Mouse (Mus musculus) midbrain, embryonic 11.5 days (tissue): Measurements from ENCODE around the gene Zfp59. TPM values are rescaled to one million over a fixed set of nuclear protein-coding genes. Genes with fewer than 3 reads are reported as not detected.
A peak's percentile ranks its signal among the peaks of the same experiment; 100 is the strongest.
"Not testable (repeated sequence)": the region's sequence is repeated elsewhere in the genome, so short reads cannot be mapped to it uniquely, and the experiment has no call there.

Source experiments
- ATAC-seq: fragments of 200-750 bp; cut with Nextera tagmentation; 2 replicates; pipeline ENCODE4 v1.8.0; 2017; ENCODE audit warnings: moderate TSS enrichment, moderate library complexity; ENCODE audit not compliant: low FRiP score
- DNase-seq: peaks from one replicate; pipeline ENCODE4 v3.0.0; 2015; ENCODE audit warnings: low spot score; ENCODE audit errors: missing footprints
- H3K27ac ChIP-seq: fragments of 300-500 bp; sonication (generic); 2 replicates; pipeline ENCODE4 v1.5.1; 2014; ENCODE audit warnings: low read depth, low read length
- H3K27me3 ChIP-seq: fragments of 300-500 bp; sonication (generic); 2 replicates; pipeline ENCODE4 v1.6.1; 2014; ENCODE audit warnings: mild to moderate bottlenecking, low read length, moderate library complexity, mixed read lengths; ENCODE audit not compliant: control insufficient read depth, insufficient read depth
- H3K36me3 ChIP-seq: fragments of 300-500 bp; sonication (generic); 2 replicates; pipeline ENCODE4 v1.6.1; 2014; ENCODE audit warnings: mild to moderate bottlenecking, low read length, moderate library complexity, mixed read lengths; ENCODE audit not compliant: control insufficient read depth, insufficient read depth
- H3K4me1 ChIP-seq: fragments of 300-500 bp; sonication (generic); 2 replicates; pipeline ENCODE4 v1.6.1; 2014; ENCODE audit warnings: low read length; ENCODE audit not compliant: control insufficient read depth, insufficient read depth
- H3K4me2 ChIP-seq: fragments of 300-500 bp; sonication (generic); 2 replicates; pipeline ENCODE4 v1.6.1; 2014; ENCODE audit warnings: mild to moderate bottlenecking, moderate library complexity
- H3K4me3 ChIP-seq: fragments of 300-500 bp; sonication (generic); 2 replicates; pipeline ENCODE4 v1.5.1; 2014; ENCODE audit warnings: low read depth, low read length
- H3K9ac ChIP-seq: fragments of 300-500 bp; sonication (generic); 2 replicates; pipeline ENCODE4 v1.6.1; 2014; ENCODE audit warnings: low read length
- H3K9me3 ChIP-seq: fragments of 300-500 bp; sonication (generic); 2 replicates; pipeline ENCODE4 v1.6.1; 2016; ENCODE audit warnings: low read length; ENCODE audit not compliant: control insufficient read depth
- WGBS: fragments of 180-500 bp; shearing (Covaris S2); extraction: QIAGEN DNeasy Blood & Tissue Kit; methylation state at CpG from one replicate; pipeline ENCODE4 v1.1.7; 2014; 5-methylcytosine and 5-hydroxymethylcytosine counted together
- polyA plus RNA-seq: library from polyadenylated mRNA; unstranded; fragments of >200 nt; fragmentation: Nextera tagmentation; extraction: Ambion mirVana; gene quantifications from 2 replicates; pipeline ENCODE4 v1.2.1, GENCODE M21; 2014

The Zfp59 gene
- polyA plus RNA-seq, 1 experiment from 2014 or later = 13.1 TPM

GRCm38 (mm10) chr7:27806896-27807295, 31.5 kb upstream of the Zfp59 start, which contains the start of gene Zfp626:
Zfp626 (plus strand) TSS chr7:27807196.
- ATAC-seq, H3K4me2 ChIP-seq, H3K4me1 ChIP-seq, H3K9ac ChIP-seq, H3K27ac ChIP-seq, H3K9me3 ChIP-seq, H3K27me3 ChIP-seq, H3K36me3 ChIP-seq, DNase-seq, H3K4me3 ChIP-seq: not testable (repeated sequence)
- 90% methylated on average over 3 of the region's 3 CpGs for WGBS

GRCm38 (mm10) chr7:27807305-27807704, 31.1 kb upstream of the Zfp59 start:
- not testable (repeated sequence) for H3K27me3 ChIP-seq, H3K4me2 ChIP-seq, H3K9ac ChIP-seq, ATAC-seq, H3K4me1 ChIP-seq, H3K9me3 ChIP-seq, H3K4me3 ChIP-seq, H3K36me3 ChIP-seq, H3K27ac ChIP-seq, DNase-seq
- 86% methylated on average over 6 of the region's 7 CpGs for WGBS

DNA sequence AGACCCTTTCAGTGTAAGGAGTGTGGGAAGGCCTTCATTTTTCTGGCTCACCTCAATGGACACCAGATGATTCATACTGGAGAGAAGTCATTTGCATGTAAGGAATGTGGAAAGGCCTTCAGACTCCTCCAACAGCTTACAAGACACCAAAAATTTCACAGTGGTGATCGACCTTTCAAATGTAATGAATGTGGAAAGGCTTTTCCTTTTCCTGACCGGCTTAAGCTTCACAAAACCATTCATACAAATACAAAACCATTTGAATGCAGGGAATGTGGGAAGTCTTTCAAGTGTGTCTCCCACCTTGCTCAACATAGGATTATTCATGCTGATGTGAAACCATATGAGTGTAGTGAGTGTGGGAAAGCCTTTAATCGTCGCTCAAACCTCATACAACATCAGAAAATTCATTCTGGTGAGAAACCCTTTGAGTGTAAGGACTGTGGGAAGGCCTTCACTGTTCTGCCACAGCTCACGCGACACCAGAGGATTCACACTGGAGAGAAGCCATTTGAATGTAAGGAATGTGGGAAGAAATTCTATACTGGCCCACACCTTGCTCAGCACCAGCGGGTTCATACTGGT, 19.8 kb upstream of the Zfp59 start:
- H3K4me2 ChIP-seq = no peak overlapping the region
- no peak overlapping the region for H3K4me3 ChIP-seq
- no peak overlapping the region for H3K27ac ChIP-seq
- no peaks in the 10 kb centered on the region for H3K27me3 ChIP-seq
- whole genome bisulfite sequencing = 90% methylated on average over 7 of the region's 7 CpGs
- H3K9ac ChIP-seq = no peak overlapping the region
- no peaks in the 10 kb centered on the region for H3K4me1 ChIP-seq
- peaks cover 4% of the 10 kb centered on the region; the same call in 1 of the 2 replicates for H3K36me3 ChIP-seq
- H3K9me3 ChIP-seq = no peaks in the 10 kb centered on the region
- ATAC-seq (no peak), DNase-seq (no peak)

- Histone ChIP-seq H3K4me1 (no peaks in the 10 kb centered on the region), H3K27ac (no peak overlapping the region), H3K27me3 (no peaks in the 10 kb centered on the region), H3K4me2 (no peak overlapping the region), H3K4me3 (no peak overlapping the region), H3K9ac (no peak overlapping the region), H3K36me3 (peaks cover 4% of the 10 kb centered on the region; the same call in 1 of the 2 replicates), H3K9me3 (peaks cover 7% of the 10 kb centered on the region; the same call in 1 of the 2 replicates)
- DNase-seq (no peak), ATAC-seq (no peak)
Measured at GRCm38 (mm10) chr7:27822611-27823010, 15.8 kb upstream of the Zfp59 start.

DNA sequence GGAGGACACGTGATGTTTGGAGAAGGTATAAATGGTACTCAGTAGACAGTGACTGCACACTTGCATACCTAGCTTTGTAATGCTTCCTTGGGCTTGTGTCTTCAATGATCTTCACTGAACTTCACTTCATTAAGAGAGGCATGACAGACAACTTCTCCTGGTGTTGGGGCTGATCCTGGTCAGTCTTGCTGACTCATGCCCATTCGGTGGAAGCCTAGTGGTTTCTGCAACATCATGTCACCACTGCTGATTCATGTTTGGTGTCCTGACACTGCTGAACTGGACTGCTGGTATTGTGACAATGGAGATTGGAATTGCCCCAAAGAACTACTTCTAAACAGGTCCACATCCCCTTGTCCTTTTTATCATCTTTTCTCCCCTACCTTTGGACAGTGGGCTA, 4.3 kb upstream of the Zfp59 start:
- ATAC-seq = no peak
- no peaks in the 10 kb centered on the region for H3K27me3 ChIP-seq
- no peaks in the 10 kb centered on the region for H3K36me3 ChIP-seq
- H3K4me1 ChIP-seq = peaks cover 3% of the 10 kb centered on the region; the same call in 1 of the 2 replicates
- no peak for DNase-seq
- 80% methylated on average over 2 of the region's 2 CpGs for WGBS
- H3K4me3 ChIP-seq = no peak overlapping the region
- H3K9me3 ChIP-seq = no peaks in the 10 kb centered on the region
- no peak overlapping the region for H3K4me2 ChIP-seq
- H3K9ac ChIP-seq = no peak overlapping the region
- no peak overlapping the region for H3K27ac ChIP-seq

GRCm38 (mm10) chr7:27837896-27838295, 511 bp upstream of the Zfp59 start:
- Histone ChIP-seq H3K27me3 (no peaks in the 10 kb centered on the region), H3K9ac (peak overlapping the region; percentile 73), H3K4me2 (peak overlapping the region; percentile 58), H3K4me3 (peak overlapping the region; percentile 50), H3K36me3 (no peaks in the 10 kb centered on the region), H3K9me3 (no peaks in the 10 kb centered on the region), H3K27ac (peak overlapping the region; percentile 54; the same call in 1 of the 2 replicates), H3K4me1 (peaks cover 4% of the 10 kb centered on the region; the same call in 1 of the 2 replicates)
- no peak for DNase-seq
- peak; percentile 52; the same call in 1 of the 2 replicates for ATAC-seq
- 36% methylated on average over 6 of the region's 6 CpGs for WGBS

GRCm38 (mm10) chr7:27839596-27839995, 1.2 kb downstream of the Zfp59 start:
- Histone ChIP-seq H3K27ac (no peak overlapping the region), H3K36me3 (no peaks in the 10 kb centered on the region), H3K4me3 (no peak overlapping the region), H3K9ac (no peak overlapping the region), H3K27me3 (no peaks in the 10 kb centered on the region), H3K9me3 (no peaks in the 10 kb centered on the region), H3K4me2 (peak overlapping the region; percentile 58; the same call in 1 of the 2 replicates), H3K4me1 (peaks cover 4% of the 10 kb centered on the region; the same call in 1 of the 2 replicates)
- WGBS = 95% methylated on average over 7 of the region's 7 CpGs
- DNase-seq = peak; percentile 64
- ATAC-seq = no peak

DNA sequence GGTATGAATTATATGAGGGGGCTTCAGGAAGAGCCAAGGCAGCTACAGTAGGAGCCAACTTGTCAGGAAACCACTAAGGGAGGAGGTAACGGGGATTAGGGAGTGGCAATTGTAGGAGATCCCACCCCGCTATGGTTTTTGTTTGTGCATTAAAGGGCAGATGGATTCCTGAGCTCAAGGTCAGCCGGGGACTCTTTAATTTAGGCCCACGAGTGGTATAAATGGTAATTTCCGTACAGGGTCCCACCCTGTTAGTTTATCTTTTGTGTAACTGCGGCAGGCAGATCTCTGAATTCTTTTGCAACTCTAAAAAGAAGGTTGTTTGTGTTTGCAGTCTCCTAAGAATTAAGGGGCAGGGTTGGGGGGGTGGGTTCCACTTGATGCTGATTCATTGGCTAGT, 1.7 kb downstream of the Zfp59 start:
- H3K9ac ChIP-seq = no peak overlapping the region
- no peaks in the 10 kb centered on the region for H3K27me3 ChIP-seq
- no peaks in the 10 kb centered on the region for H3K9me3 ChIP-seq
- 92% methylated on average over 6 of the region's 6 CpGs for WGBS
- no peak overlapping the region for H3K27ac ChIP-seq
- DNase-seq (no peak), ATAC-seq (no peak)
- H3K36me3 ChIP-seq = no peaks in the 10 kb centered on the region
- no peak overlapping the region for H3K4me3 ChIP-seq
- peaks cover 4% of the 10 kb centered on the region; the same call in 1 of the 2 replicates for H3K4me1 ChIP-seq
- H3K4me2 ChIP-seq = no peak overlapping the region

GRCm38 (mm10) chr7:27857227-27857626, 18.8 kb downstream of the Zfp59 start, which contains the start of gene Zfp607a:
Zfp607a (plus strand) TSS chr7:27857527.
- Histone ChIP-seq H3K9ac (no peak within 1 kb of the TSS), H3K4me3 (no peak within 1 kb of the TSS), H3K27me3 (no peaks in the 10 kb centered on the region), H3K4me2 (no peak within 1 kb of the TSS), H3K36me3 (peaks cover 2% of the 10 kb centered on the region), H3K9me3 (no peaks in the 10 kb centered on the region), H3K27ac (no peak within 1 kb of the TSS), H3K4me1 (0 out of 2 replicates have a peak, but pooled peaks cover 2% of the 10 kb centered on the region)
- no peak for ATAC-seq
- 96% methylated on average over 1 of the region's 1 CpGs for WGBS
- DNase-seq = no peak
